Mouse (Mus musculus) CD4-positive, CD25-positive, alpha-beta regulatory T cell, adult 4 months (primary cell): ENCODE data around the gene Ptprh. TPM values are rescaled to one million over a fixed set of nuclear protein-coding genes. Genes with fewer than 3 reads are reported as not detected.

Experiments
- ATAC-seq: one replicate; pipeline ENCODE4 v1.8.0; 2017
- polyA plus RNA-seq, 2 experiments: library from polyadenylated mRNA; unstranded; fragments of 100-300 nt; shearing (Covaris generic); gene quantifications; one replicate each; pipeline ENCODE4 v1.2.1; 2017

The Ptprh gene
- polyA plus RNA-seq: not detected

DNA sequence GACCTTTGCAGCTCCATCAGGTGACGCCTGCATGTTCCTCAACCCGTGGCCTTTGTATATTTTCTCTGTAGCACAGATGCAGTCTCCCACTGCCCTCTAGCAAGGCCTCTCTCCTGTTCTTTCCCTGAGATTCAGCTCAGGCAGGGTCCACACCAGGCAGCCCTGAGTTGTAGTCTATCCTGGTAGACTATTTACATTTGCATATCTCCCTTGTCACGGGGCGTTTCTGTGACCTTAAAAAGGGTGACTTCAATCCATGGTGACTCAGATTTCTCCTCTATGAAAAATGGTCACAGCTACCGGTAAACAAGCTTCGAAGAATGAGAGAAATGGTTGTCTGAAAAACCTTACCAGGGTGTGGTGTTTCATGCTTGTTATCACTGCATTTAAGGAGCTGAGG, at the start of gene Ptprh:
Gene Ptprh, minus strand, starts transcription at position 169 of the 400 bp plus-strand sequence.
- ATAC-seq: no peak

DNA sequence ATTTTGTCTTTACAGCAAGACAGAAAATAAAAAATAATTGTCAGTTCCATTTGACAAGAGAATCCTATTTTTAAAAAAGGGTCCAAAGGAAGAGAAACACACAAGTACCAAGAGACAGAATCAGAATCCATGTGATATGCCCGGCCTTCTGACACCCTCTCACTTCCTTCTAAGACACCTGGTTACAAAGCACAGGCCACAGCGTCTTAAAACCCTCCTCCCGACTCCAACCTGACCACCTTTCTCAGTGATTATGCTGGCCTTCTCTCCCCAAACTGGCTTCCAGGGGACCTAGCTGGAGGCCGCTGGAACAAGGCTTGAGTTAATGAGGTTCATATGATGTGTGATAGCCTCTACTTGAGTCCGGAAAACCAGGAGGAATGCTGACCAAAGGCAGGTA, 49.5 kb upstream of the Ptprh start:
- ATAC-seq: no peak

DNA sequence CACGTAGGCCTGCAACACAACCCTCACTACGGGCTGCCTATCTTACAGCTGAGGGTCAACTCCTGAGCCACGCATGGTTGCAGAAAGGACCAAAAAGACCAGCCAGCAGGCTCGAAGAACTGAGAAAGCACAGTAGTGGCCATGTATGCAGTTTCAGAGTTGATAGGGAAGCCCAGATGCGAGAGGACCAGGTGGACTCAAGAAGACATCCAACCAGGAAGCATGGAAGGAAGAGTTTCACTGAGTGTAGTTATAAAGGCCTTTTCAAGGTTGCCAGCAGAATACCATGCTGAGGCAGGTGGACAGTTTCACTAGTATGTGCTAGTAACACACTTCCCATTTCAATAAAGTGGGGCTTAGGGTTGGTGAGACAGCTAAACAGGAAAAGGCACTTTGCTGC, 48.9 kb upstream of the Ptprh start:
- ATAC-seq: no peak

DNA sequence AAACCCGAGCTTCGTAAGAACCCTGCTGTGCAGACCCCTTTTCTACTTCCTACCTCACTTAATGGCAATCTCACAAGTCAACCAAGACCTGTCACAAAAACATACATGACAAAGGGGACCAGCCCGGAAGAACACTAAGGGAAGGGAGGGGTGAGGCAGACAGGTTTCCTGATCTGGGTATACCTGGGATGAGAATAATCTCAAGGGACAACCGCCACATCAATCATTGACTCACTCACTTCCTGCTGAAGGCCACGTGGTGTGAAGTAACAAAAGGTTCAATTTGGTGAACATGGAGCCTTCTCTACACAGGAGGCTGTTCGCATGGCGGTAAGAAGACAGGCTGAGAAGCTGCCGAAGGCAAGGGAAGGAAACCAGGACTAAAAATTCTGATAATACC, 47.7 kb upstream of the Ptprh start:
- ATAC-seq: peak; percentile 65

DNA sequence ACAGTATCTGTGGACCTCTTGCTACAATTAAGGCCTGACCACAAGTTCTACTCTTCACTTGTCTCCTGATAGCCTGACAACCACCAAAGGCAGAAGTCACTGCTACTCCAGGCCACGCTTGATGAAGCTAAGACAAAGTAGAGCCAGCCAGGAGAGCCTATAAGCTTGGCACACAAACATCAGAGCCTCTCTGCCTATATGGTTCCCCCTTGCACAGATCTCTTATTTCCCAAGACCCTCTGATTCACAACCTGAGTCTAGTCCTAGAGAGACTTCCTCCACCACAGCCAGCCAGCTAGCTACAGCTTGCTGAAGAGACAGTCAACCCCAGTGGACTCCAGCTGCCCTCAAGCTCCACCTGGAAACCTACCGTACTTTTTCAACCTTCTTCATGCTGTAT, 44.2 kb upstream of the Ptprh start:
- ATAC-seq: no peak

DNA sequence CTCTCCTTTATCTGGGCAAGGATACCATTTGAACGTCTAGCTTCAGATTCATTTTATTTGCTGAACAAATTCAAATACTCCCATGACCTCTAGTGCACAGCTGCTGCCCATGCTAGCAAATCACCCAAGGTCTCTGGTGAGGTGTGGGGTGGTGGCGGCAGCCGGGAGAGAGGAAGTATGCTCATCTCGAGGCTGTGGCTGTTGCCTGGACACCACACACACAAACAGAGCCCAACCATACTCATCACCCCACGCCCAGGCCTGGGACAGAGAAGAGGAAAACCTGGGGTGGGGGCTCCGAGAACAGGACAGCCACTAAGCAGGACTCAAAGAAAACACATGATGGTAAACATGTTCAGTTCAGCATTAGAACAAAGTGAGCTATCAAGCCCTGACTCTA, 43.5 kb upstream of the Ptprh start:
- ATAC-seq: peak; percentile 51

DNA sequence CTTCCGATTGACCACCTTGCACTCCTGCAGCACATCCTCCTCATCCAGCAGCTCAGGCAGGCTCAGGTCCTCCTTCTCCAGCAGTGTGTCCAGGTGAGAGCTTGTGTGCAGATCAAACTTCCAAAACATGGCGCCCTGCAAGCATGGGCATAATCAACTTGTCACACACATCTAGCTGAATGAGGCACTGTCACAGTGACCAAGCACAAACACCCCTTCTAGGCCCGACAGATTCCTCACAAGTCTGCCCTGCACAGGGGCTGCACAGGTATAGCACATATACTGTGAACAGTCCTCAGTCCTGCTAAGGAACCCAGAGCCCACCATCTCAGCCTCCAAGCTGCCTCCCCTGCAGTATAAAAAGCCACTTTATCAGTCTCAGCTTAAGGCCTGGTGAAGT, 43.0 kb upstream of the Ptprh start:
- no peak for ATAC-seq

DNA sequence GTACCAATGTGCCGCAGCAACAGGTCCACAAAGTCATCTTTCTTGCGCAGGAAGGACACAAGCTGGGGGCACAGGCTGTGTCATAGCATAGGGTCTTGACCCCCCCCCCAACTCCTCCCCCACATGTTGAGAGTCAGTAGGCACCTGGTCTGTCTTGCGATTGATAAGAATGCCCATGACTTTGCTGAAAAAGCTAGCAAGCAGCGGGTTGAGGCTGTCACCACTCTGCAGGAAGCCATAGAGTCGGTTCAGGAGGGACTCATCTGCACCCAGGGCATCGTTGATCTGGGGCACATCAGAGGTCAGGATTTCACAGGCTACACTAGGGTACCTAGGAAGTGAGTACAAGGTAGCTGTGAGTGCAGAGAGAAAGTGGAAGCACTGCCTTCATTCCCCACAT, 39.4 kb upstream of the Ptprh start:
- no peak for ATAC-seq

DNA sequence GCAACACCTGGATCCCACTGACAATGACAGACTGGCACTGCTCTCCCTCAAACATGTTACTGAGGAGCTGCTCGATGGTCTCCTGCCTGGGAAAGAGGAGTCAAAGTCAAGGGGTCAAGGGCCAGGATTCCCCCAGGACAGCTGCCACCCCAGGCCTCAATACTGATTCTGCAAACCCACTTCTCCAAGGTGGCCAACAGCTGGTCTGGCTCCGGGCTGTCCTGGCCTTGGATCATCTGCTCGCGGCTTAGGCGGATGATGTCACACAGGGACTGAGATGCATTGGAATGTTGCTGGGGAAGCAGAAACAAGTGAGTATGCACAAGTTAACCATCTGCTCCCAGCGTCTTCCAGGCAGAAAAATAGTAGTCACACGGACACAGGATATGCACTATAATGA, 38.1 kb upstream of the Ptprh start:
- no peak for ATAC-seq

DNA sequence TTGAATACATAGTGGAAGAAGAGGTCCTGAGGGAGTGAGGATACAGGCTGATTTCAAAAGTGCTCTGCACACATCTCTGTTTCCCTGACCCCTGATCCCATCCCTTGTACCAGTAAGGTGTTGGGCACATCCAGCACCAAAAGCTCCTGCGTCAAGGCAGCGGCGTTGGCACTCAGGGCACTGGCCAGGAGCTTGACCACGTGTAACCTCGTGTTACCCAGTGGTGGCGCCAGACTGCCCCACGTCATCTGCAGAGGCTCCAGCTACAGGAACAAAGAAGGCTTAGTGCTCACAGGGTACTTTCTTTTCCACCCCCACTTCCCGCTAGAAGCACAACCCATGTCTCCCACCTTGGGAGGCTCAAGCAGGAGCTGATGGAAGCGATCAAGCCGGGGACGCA, 37.3 kb upstream of the Ptprh start:
- ATAC-seq: no peak

DNA sequence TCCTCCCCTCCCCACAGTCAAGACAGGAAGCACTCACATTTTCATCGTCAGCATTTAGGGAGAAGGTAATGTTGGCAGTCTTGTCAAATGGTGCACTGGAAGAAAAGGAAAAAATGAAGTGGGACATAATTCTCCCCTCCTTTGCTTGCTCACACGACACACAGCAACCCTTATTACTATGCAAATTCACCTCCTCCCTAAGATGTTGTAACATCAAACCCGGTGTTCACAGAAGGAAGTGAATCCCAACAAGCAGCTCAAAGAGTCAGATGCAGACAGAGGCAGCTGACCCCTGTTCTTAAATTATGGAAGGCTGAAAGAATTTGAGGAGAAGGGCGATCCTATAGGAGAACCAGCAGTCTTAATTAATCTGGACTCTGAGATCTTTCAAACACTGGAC, 32.3 kb upstream of the Ptprh start:
- peak; percentile 39 for ATAC-seq

DNA sequence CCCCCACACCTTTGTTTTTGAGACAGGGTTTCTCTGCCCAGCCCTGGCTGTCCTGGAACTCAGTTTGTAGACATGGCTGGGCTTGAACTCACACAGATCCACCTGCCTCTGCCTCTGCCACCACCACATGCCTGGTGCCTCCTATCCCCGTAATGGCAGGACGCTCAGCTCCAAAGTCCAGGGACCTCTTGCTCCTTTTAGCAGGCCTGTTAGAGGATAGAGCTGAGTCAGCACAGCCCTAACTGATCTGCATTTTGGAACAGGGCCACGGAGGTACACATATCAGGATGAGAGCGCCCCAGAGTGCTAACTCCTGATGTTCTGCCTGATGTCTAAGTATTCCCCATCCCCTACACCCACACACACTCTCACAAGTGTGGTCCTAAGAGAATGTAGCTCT, 27.2 kb upstream of the Ptprh start, which contains the start of gene Tmem86b:
Gene Tmem86b, minus strand, starts transcription at position 392 of the 400 bp plus-strand sequence.
- no peak for ATAC-seq

DNA sequence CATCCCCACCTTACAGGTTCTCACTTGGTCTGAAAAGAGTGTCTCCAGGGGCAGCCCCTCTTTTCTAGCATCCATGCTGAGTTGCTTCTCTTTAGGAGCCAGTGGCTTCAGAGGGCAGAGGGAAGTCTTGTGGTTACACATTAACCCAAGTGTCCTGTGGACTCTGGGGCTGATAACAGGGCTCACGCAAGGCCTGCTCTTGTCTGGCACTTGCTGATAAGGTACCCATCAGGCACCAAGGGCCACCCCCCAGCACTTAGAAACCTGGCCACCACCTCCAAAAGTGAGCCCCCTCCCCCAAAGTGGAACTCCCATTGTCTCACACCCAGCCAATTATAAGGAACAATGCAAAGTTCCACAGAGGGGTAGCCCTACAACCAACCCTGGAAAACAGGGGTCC, 26.4 kb upstream of the Ptprh start:
- ATAC-seq: no peak

DNA sequence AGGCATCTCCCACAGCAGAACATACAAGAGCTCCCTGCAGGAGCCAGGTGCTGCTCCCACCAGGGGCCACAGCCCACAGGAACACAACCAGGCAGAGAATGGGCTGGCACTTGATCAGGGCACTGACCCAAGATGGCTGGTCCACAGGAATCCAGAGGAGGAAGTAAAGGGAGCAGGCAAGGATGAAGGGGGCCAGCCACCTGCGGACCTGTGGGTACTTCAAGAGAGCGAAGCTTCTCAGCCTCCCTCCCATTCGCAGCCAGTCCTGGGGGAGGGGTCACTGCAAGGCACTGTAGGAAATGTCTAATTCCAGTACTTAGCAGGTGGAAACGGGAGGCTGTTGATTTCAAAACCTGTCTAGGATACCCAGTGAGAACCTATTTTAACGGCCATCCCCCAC, 25.7 kb upstream of the Ptprh start:
- no peak for ATAC-seq

DNA sequence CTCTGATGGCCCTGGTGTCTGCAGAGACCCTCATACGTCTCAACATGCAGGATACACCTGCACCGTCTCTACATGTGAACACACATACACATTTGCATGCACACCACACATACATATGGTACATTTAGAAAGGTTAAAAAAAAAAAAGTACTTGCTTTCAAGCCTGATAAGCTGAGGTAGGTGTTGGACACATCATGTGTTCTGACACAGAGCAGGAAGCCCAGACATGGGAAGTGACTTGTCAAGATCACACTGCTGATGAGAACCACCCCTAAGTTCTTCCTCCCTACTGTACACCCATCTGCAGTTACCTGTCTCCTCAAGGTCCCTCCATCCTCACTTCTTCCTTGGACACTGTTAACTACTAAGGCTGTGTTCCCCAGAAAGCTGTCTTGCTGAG, 22.1 kb upstream of the Ptprh start:
- ATAC-seq: no peak

DNA sequence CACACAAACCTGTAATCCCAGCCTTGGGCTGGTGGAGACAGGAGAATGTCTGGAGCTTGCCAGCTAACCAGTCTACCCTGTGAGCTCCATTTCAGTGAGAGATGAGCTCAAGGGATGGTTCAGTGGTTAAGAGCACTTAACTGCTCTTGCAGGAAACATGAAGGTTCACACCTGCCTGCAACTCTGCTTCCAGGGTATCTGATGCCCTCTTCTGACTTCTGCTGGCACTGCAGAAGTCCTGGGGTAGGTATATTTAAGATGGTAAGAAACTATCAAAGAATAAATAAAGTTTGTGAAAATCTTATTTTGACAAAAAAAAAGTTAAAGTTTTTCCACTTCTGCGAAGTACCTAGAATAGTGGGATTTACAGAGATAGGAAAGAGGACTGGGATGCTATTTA, 20.5 kb upstream of the Ptprh start:
- ATAC-seq: peak; percentile 44

DNA sequence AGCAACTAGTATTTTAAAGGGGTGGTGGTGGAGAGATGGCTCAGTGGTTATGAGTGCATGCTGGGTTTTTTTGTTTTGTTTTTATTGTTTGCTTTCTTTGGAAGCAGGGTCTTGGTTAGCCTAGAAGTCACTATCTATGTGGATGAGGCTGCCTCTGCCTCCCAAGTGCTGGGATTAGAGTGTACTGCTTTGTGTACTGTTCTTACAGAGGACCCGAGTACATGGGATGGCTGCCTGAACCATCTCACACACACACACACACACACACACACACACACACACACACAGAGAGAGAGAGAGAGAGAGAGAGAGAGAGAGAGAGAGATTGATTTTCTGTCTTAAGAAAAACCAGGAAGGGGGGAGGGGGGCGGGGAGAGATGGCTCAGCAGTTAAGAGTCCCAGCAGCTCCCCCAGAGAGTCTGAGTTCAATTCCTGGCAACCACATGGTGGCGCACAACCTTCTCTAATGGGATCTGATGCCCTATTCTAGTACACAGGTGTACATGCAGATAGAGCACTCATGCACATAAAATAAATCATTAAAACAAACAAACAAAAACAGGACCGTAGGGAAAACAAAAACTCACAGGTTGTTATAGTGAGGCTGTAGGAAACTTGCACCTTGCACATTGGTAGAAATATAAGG, 19.8 kb upstream of the Ptprh start:
- ATAC-seq: peak; percentile 79

DNA sequence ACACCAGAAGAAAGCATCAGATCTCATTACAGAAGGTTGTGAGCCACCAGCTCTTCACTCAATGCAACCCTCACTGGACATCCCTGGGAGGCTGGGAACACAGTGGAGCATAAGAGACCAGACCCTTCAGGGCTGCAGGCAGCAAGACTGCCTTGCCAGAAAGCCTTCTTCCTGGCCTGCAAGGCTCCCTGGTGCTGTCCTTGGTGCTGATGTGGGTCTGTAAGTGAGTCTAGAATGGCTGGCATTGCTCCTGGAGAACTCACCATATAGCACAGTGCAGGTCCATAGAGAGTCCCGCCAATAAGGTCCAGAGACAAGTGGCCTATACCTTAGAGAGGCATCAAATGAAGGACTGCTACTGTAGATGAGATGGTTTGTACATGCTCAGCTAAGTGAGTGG, 16.1 kb upstream of the Ptprh start:
- ATAC-seq: no peak

DNA sequence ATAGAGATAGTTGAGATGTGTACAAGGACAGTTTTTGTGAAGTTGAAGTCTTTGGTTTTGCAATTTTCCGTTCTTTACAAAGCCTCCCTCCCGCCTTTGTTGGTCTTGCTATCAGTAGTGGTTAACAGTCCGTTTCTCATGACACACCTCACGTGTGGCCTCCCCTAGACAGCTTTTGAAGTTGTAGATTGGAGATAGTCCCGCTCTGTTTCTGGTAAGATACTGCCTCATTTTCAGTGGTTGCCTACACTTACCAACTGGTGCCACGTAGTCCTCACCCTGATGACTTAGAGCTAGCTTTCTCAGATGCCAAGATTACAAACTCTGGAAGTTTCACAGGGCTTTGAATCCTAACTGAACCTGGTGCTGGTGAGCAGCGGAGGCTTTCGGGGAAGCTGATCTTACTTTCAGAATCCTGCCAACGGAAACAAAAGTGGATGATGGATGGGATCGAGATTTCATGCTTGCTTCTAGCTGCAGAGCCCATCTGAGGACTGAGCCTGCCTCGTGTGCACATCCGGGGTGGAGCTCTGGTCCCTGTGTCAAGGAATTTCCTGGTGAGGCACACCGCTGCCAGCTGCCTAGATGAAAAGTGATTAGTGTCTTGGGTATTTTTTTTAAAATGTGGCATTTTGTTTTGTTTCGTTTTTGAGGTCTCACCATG, 10.0 kb upstream of the Ptprh start:
- ATAC-seq: peak; percentile 90

DNA sequence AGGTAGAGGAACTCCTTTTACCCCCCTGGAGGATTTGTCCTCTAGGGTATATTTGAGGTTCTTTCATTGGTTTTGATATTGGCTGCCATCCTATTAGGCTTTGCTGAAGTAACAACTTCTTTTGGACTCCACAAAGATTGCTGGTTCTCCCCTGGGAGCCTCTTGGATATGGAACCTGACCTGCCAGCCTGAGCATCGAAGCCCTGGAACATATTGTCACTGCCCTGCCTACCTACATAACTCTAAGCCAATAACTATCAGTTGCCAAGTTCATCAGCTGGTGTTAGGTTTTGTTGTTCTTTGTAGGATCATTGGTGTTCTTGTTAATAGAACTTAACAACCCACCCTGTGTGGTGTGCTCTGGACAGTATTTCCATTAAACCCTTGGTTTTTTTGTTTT, 9.1 kb upstream of the Ptprh start:
- no peak for ATAC-seq

DNA sequence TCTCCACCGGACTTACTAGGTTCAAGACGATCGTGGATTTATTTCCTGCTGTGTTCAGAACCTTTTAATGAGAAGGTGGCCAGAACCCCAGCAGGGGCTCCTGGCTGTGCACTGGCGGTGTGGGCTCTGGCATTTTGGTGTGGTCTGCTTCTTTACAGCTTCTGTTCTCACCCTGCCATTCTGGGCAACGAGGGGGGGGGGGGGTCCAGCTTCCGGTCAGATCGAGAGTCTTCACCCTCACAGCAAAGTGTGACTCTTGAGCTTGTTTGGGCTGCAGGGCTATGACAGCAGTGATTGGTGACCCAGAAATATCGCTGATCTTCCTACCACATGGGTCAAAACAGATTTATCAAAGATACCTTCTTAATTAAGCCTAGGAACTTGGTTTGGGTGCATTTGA, 8.5 kb upstream of the Ptprh start:
- ATAC-seq: no peak

DNA sequence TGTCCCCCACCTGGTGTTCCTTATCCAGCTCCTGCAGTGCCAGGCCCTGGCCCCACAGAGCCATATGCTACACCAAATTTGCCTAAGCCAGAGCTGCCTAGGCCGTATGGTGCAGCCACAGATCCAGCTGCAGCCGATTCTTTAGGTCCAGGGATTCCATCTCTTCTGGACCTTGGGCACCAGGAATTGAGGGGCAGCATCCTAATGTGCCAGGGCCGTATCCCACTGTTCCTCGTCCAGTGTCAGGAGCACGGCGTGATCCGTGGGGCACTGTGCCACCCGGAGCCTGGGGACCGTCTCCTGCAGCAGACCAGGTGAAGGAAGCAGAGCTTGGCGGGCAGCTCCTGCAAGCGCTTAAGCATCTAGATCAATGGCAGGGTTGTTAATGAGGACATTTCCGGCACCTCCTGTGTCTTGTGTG, 8.1 kb upstream of the Ptprh start:
- no peak for ATAC-seq

DNA sequence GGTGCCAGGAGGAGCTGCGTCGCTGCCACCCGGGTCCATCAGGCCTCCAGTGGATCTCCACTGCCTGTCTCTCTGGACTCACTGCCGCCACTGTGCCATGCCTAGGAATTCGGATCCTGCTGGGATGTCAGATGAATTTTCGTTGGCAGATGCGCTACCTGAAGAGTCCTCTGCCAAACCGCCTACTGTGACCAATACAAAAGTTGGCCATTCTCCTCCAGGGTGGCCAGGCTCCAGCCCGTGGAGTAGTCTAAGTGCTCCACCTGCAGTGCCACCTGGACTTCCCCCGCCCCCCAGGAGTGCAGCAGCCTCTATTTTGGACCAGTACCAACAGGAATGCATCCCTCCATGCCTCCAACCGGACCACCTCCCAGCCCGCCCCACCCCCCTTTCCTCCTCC, 7.7 kb upstream of the Ptprh start:
- ATAC-seq: no peak

DNA sequence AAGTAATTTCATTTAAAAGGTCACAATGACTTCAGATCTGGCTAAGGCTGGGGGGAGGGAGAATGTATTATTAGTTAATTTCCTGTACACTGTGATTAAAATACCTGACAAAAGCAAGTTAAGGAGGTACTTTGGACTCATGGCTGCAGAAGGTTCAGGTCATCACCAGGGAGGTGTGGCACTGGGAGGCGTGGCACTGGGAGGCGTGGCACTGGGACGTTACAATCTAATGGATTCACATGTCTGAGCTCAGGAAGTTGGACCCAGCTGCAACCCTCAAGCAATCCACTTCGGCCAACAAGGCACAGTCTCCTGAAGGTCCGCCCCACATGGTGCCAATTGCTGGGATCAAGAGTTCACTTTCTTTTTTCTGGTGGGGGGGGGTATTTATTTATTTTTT, 4.2 kb upstream of the Ptprh start:
- no peak for ATAC-seq

DNA sequence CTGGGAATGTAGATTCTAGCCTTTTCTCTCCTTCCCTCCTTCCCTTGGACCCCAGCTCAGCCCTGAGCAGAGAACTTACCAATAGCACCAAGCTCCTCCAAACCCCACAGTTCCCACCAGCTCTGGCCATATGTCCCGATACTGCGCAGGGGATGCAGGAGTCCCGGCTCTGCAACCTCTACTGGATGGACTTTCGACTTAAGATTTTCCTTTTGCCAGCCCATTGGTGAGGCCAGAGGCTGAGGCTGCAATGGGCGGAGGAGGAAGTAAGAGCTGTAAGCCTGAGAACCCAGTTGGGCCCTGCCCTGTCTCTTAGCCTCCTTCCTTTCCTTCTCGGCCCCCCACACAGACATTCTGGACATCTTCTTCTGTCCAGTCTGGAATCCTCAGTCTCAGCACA, 872 bp downstream of the Ptprh start:
- no peak for ATAC-seq
